Mouse (Mus musculus) ovary, adult 2 months (tissue): ENCODE data around the gene Ltbp1. TPM values are rescaled to one million over a fixed set of nuclear protein-coding genes. Genes with fewer than 3 reads are reported as not detected.

Source experiments
- polyA plus RNA-seq: library from polyadenylated mRNA; depleted of rRNA; stranded (reverse); fragments of >200 nt; gene quantifications from 2 replicates; pipeline ENCODE4 v1.2.3, GENCODE M21; 2012; rRNA removed

Gene Ltbp1
- 116 and 264 TPM in 2 replicates for polyA plus RNA-seq

GRCm38 (mm10) chr17:75005281-75005684 lies at the start of gene Ltbp1:
Gene Ltbp1, plus strand, starts transcription at chr17:75005568.

DNA sequence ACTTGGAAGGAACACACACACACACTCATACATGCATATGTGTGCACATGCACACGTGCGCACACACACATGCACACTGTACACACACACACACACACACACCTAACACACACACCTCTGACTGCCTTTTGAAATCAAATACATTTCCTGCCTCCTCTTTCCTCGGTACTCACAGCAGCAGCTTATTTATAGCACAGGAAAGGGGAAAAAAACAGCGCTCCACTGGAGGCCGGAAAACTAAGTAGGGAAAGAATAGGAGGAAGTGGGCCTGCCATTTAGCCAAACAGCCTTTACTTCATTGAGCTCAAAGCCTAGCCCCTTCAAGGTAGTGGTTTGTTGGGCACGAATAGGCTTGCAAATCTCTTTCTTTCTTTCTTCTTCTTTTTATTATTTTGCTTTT lies 430.2 kb downstream of the Ltbp1 start, which contains the start of gene Rasgrp3:
Rasgrp3 (plus strand) TSS at position 298 of the 400 bp plus-strand sequence.

